Mouse (Mus musculus) midbrain, embryonic 13.5 days (tissue): Measurements from ENCODE around the gene Shisa4. TPM values are rescaled to one million over a fixed set of nuclear protein-coding genes. Genes with fewer than 3 reads are reported as not detected.
A peak's percentile ranks its signal among the peaks of the same experiment; 100 is the strongest.

ENCODE experiments used
- ATAC-seq: fragments of 200-750 bp; cut with Nextera tagmentation; 2 replicates; pipeline ENCODE4 v1.8.0; 2017; ENCODE audit warnings: mild to moderate bottlenecking, moderate TSS enrichment, moderate library complexity
- H3K27ac ChIP-seq: fragments of 300-500 bp; sonication (generic); 2 replicates; pipeline ENCODE4 v1.5.1; 2015; ENCODE audit warnings: inconsistent platforms, mild to moderate bottlenecking, moderate library complexity
- H3K27me3 ChIP-seq: fragments of 300-500 bp; sonication (generic); 2 replicates; pipeline ENCODE4 v1.6.1; 2015; ENCODE audit warnings: mild to moderate bottlenecking, inconsistent platforms
- H3K36me3 ChIP-seq: fragments of 300-500 bp; sonication (generic); 2 replicates; pipeline ENCODE4 v1.6.1; 2015; ENCODE audit warnings: mild to moderate bottlenecking, inconsistent platforms
- H3K4me1 ChIP-seq: fragments of 300-500 bp; sonication (generic); replicated peaks from 2 replicates; pipeline ENCODE4 v1.6.1; 2015; ENCODE audit warnings: inconsistent platforms
- H3K4me2 ChIP-seq: fragments of 300-500 bp; sonication (generic); replicated peaks from 2 replicates; pipeline ENCODE4 v1.6.1; 2015; ENCODE audit warnings: moderate library complexity, mild to moderate bottlenecking, inconsistent platforms
- H3K4me3 ChIP-seq: fragments of 300-500 bp; sonication (generic); replicated peaks from 2 replicates; pipeline ENCODE4 v1.5.1; 2015; ENCODE audit warnings: mild to moderate bottlenecking, inconsistent platforms
- H3K9ac ChIP-seq: fragments of 300-500 bp; sonication (generic); replicated peaks from 2 replicates; pipeline ENCODE4 v1.6.1; 2015; ENCODE audit warnings: mild to moderate bottlenecking, inconsistent platforms
- H3K9me3 ChIP-seq: fragments of 300-500 bp; sonication (generic); 2 replicates; pipeline ENCODE4 v1.6.1; 2016; ENCODE audit warnings: mild to moderate bottlenecking, inconsistent platforms
- WGBS: fragments of 180-500 bp; shearing (Covaris S2); methylation state at CpG from one replicate; pipeline ENCODE4 v1.1.7; 2015; 5-methylcytosine and 5-hydroxymethylcytosine counted together
- polyA plus RNA-seq: library from polyadenylated mRNA; unstranded; fragments of >200 nt; fragmentation: Nextera tagmentation; extraction: Ambion mirVana; gene quantifications from 2 replicates; pipeline ENCODE4 v1.2.1, GENCODE M21; 2015

The Shisa4 gene
- polyA plus RNA-seq, 1 experiment from 2014 or later: 83.7 TPM

DNA sequence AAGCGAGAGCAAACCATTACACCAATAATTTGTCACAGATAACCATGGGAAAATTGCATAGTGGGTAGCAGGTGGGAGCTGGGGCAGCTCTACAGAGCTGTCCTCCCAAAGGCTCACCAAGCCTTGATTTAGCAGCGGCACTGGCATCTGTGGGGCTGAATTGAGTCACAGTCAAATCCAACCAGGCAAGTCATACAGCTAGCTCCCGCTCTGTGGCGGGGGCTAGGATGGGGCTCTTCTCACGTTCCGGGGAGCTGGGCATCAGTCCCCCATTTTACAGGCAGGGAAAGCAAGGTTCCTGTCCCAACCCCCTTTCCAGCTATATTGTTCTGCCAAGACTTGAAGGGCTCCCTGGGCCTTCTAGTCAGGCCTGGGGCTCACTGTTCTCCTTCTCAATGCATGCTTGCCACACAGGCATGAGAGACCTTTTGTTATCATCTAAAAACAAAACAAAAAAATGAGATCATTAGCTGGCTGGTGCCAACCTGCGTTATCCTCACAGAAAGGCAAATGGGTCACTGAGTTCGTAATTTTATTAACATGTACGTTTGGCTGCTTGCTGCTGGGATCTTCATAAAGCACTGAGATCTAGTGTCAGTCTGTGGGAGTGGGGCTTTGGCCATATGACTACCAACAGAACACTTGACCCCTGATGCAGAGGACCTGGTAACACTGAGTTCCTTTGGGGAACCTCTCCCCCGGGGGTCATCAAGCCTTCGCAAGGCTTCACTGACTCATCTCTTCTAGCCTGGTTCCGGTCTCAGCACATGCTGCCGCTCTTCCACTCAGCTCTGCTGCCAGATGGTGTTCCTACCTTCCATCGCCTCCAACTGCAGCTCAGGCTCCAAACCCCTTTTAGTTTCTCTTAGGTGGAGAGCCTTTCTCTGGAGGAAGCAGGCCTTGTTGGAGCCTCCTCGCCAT, 5.3 kb upstream of the Shisa4 start:
- no peaks in the 10 kb centered on the region for H3K27me3 ChIP-seq
- no peak overlapping the region for H3K9ac ChIP-seq
- peaks cover 1% of the 10 kb centered on the region for H3K4me1 ChIP-seq
- ATAC-seq: no peak
- no peak overlapping the region for H3K4me3 ChIP-seq
- H3K36me3 ChIP-seq: peaks cover 37% of the 10 kb centered on the region
- no peak overlapping the region for H3K4me2 ChIP-seq
- WGBS: 82% methylated on average over 15 of the region's 15 CpGs
- H3K9me3 ChIP-seq: no peaks in the 10 kb centered on the region
- H3K27ac ChIP-seq: no peak overlapping the region

DNA sequence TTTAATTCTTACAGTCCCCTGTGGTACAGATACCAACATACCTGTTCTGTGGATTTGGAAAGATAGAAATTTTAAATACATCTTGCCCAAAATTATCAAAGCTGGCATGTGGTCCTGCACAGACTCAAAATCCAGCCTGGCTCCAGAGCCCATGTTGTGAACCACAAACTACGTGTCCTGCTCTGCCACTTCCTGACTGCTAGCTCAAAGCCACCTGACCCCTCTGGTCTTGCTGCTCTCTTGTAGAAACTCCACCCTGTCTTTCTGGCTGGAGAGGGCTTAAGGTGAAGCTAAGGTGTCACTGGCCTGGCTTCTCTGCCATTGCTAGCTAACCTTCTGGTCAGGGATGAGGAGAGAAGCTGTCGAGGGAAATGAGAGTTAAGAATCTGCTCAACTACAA, 4.0 kb upstream of the Shisa4 start:
- H3K9ac ChIP-seq: no peak overlapping the region
- H3K4me2 ChIP-seq: no peak overlapping the region
- no peak overlapping the region for H3K4me3 ChIP-seq
- no peaks in the 10 kb centered on the region for H3K27me3 ChIP-seq
- no peak for ATAC-seq
- peaks cover 10% of the 10 kb centered on the region for H3K4me1 ChIP-seq
- H3K36me3 ChIP-seq: peaks cover 24% of the 10 kb centered on the region
- WGBS: 61% methylated on average over 2 of the region's 2 CpGs
- no peaks in the 10 kb centered on the region for H3K9me3 ChIP-seq
- no peak overlapping the region for H3K27ac ChIP-seq

DNA sequence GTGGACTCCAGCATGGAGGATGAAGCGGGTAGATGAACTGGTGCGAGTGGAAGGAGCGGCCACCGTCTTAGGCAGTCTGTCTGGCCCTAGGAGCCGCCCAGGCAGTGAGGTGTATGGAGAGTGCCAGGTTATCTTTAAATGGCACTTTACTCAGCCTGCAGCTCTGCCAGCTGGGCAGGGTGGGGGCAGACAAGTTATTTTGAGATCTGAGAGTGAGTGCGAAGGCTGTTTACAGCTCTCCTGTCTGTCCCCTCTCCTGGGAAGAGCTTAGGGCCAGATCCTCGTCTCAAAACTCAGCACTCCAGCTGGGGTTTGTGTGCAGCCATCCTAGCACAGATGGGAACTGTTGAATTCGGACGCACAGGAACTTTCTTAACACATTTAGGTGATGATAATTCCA, 3.5 kb upstream of the Shisa4 start:
- no peaks in the 10 kb centered on the region for H3K9me3 ChIP-seq
- H3K4me2 ChIP-seq: no peak overlapping the region
- H3K36me3 ChIP-seq: peaks cover 20% of the 10 kb centered on the region
- no peak overlapping the region for H3K27ac ChIP-seq
- H3K4me1 ChIP-seq: peaks cover 13% of the 10 kb centered on the region
- H3K27me3 ChIP-seq: no peaks in the 10 kb centered on the region
- ATAC-seq: no peak
- H3K9ac ChIP-seq: no peak overlapping the region
- 60% methylated on average over 9 of the region's 9 CpGs for WGBS
- H3K4me3 ChIP-seq: no peak overlapping the region

DNA sequence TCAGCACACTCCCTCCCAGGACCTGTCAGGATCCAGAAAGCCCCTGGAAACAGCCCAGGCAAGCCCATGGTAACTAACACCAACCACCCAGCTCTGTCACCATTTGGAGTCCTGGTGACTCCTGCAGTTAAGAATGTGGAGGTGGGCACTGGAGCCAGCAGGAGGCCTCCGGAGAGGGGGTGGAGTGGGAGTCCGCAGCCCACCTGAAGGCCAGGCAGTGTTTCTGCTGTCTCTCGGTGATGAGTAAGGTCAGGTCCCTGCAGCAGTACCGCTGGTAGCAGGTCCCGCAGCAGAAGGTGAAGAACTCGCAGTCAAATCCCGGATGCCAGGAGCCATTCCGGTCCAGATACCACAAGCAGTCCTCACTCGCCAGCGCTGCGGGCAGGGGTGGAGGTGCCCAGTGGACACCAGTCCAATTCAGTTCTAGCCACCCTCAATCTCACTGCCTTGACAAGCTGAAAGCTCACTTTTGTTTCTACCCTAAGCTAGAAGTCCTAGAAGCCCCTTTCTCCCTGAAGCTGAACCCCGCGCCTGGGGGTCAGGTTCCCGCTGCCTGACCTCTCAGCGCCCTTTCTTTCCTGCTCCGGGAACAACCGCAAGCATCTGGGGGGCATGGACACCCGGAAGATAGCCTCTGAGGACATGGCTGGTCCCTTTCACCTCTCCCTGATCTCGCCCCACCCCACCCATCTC, 716 bp downstream of the Shisa4 start:
- peaks cover 47% of the 10 kb centered on the region for H3K4me1 ChIP-seq
- H3K27ac ChIP-seq: peak overlapping the region; percentile 77
- peak overlapping the region; percentile 86 for H3K4me2 ChIP-seq
- 2% methylated on average over 19 of the region's 19 CpGs for WGBS
- ATAC-seq: peak; percentile 26; the same call in 1 of the 2 replicates
- H3K4me3 ChIP-seq: peak overlapping the region; percentile 76
- peak overlapping the region; percentile 92 for H3K9ac ChIP-seq
- no peaks in the 10 kb centered on the region for H3K27me3 ChIP-seq
- H3K36me3 ChIP-seq: no peaks in the 10 kb centered on the region
- H3K9me3 ChIP-seq: no peaks in the 10 kb centered on the region

DNA sequence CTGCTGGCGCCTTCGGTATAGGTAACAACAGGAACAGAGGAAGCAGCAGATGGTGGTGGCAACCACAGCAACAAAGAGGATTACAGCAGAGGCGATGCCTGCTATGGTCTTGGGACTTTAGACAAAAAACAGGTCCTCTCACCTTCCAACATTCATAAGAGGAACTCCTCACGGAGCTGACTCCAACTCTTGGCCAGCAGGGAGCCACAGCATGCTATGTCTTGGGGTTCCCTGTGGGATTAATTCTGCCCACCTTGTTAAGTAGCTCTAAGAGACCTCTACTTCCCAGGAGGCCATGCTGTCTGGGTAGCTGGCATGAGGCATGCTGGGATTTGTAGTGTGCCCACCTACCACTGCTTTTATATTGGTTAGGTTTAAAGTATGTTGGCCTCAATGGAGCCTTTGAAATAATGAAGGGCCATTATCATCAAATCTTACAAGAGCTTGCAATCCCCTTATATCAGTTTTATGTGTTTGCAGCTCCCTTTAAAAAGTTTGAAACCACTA, 1.8 kb downstream of the Shisa4 start:
- peaks cover 55% of the 10 kb centered on the region for H3K4me1 ChIP-seq
- H3K4me3 ChIP-seq: peak overlapping the region; percentile 26
- no peaks in the 10 kb centered on the region for H3K36me3 ChIP-seq
- H3K4me2 ChIP-seq: peak overlapping the region; percentile 86
- no peaks in the 10 kb centered on the region for H3K27me3 ChIP-seq
- ATAC-seq: no peak
- H3K27ac ChIP-seq: no peak overlapping the region; the same call in 1 of the 2 replicates
- 56% methylated on average over 4 of the region's 4 CpGs for WGBS
- peak overlapping the region; percentile 61 for H3K9ac ChIP-seq
- H3K9me3 ChIP-seq: no peaks in the 10 kb centered on the region

DNA sequence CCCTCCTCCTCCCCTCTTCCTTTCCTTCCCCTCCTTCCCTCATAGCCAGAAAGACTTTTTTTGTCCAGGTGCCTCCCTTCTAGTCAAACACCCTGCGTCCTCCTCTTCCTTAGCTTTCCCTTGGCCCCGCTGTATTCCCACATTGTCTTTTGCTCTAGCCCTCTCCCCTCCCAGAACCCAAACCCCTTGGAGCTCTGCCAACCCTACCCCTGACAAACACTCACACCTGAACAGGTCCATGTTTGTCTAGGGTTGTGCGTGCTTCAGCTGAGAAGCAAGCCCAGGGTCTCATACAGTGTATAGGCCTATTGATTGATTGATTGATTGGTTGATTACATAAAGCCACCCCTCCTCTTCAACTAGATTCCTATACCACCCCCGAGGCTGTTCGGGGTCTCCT, 5.6 kb downstream of the Shisa4 start:
- Histone ChIP-seq H3K27me3 (no peaks in the 10 kb centered on the region), H3K4me1 (peaks cover 55% of the 10 kb centered on the region), H3K36me3 (no peaks in the 10 kb centered on the region), H3K4me3 (no peak overlapping the region), H3K27ac (no peak overlapping the region), H3K4me2 (no peak overlapping the region; the same call in 1 of the 2 replicates), H3K9ac (no peak overlapping the region), H3K9me3 (no peaks in the 10 kb centered on the region)
- no peak for ATAC-seq
- WGBS: 86% methylated on average over 5 of the region's 5 CpGs

DNA sequence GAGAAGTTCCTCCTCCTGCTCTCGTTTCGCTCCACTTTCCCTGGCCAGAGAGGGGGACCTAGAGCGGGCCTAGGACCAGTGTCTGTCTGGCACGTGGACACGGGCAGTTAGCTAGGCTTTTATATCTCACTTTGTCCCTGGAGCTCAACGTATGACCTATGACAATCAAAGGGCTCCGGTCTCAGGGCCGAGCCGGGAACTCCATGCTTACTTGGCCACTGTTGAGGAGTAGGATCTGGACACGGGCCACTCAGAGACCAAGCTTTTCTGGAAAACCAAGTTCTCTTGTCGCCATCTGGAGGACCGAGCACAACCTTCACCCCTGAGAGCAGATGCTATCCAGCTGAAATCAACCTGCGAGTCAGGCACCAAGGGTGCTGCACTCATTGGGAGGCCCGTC, 6.1 kb downstream of the Shisa4 start:
- 0 out of 2 replicates have a peak, but pooled peaks have one; percentile 6 for ATAC-seq
- WGBS: 12% methylated on average over 14 of the region's 14 CpGs

DNA sequence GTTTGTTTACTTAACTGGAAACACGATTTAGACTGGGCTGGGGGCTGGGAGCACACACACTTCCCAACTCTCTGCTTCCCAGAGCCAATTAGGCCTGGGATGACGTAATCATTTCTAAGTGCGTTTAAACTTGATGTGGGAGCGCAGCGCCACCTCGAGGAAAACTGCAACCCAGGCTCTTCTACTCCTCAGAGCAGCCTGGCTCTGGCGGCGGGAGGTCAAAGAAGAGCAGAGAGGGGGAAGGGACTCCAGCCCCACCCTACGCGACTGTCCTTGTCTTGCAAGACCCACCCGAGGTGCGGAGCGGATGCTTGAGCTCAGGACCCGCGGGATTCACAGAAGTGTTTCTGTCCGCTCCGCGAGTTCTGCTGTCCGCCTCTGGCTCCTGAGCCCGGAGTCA, 6.8 kb downstream of the Shisa4 start:
- H3K4me2 ChIP-seq: peak overlapping the region; percentile 67
- H3K9me3 ChIP-seq: no peaks in the 10 kb centered on the region
- peak; percentile 77 for ATAC-seq
- H3K36me3 ChIP-seq: no peaks in the 10 kb centered on the region
- peak overlapping the region; percentile 57 for H3K9ac ChIP-seq
- H3K4me3 ChIP-seq: peak overlapping the region; percentile 37
- H3K27ac ChIP-seq: no peak overlapping the region
- H3K4me1 ChIP-seq: peaks cover 44% of the 10 kb centered on the region
- H3K27me3 ChIP-seq: no peaks in the 10 kb centered on the region
- 0% methylated on average over 20 of the region's 20 CpGs for WGBS

More for the DNA sequence above, 6.1 kb downstream of the Shisa4 start:
- Histone ChIP-seq H3K9ac (peak overlapping the region; percentile 57), H3K27ac (no peak overlapping the region), H3K4me1 (peaks cover 50% of the 10 kb centered on the region), H3K27me3 (no peaks in the 10 kb centered on the region), H3K4me3 (peak overlapping the region; percentile 37), H3K4me2 (peak overlapping the region; percentile 67), H3K36me3 (no peaks in the 10 kb centered on the region), H3K9me3 (no peaks in the 10 kb centered on the region)

DNA sequence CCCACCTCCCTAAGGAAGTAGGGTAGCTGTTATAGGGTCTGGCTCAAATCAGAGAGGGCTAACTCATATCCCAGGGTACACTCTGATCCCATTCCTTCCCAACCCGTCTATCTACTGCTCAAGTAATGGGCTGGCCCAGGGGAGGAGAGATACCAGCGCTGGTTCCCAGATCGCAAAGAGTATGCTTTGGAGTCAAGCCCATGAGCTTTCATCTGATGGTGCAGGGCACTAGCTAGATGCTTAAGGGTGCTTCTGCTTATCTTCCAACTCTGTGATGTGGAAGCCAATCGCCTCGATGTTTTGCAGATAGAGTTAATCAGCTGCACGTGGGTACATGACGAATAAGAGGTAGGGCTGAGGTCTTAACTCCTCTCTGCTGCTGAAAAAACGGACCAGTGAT, 7.4 kb downstream of the Shisa4 start:
- no peak overlapping the region for H3K27ac ChIP-seq

DNA sequence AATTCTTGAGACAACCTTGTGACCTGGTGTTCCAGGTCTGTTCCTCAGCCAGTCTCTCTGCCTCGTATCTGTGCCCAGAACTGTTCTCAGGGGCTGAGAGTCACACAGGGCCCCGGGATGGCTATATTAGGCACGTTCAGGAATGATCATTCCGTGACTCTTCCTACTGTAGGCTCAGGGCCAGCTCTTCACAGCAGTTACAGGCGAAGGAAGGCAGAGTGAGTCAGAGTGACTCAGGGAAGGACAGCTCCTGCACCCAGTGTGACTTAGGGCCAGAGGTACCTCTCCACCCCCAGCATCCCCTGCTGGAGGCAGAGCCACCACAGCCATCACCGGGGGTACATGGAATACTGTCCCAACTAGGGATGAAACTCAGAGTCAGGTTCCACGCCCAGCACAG, 8.0 kb downstream of the Shisa4 start:
- 83% methylated on average over 7 of the region's 7 CpGs for WGBS
- Histone ChIP-seq H3K27ac (no peak overlapping the region), H3K9ac (no peak overlapping the region), H3K4me3 (no peak overlapping the region), H3K4me1 (peaks cover 32% of the 10 kb centered on the region), H3K4me2 (no peak overlapping the region), H3K36me3 (no peaks in the 10 kb centered on the region), H3K27me3 (no peaks in the 10 kb centered on the region), H3K9me3 (no peaks in the 10 kb centered on the region)
- ATAC-seq: no peak

More for the DNA sequence above, 7.4 kb downstream of the Shisa4 start:
- Histone ChIP-seq H3K9ac (0 out of 2 replicates have a peak overlapping the region, but pooled peaks have one; percentile 14), H3K27me3 (no peaks in the 10 kb centered on the region), H3K4me1 (peaks cover 38% of the 10 kb centered on the region), H3K4me2 (no peak overlapping the region), H3K9me3 (no peaks in the 10 kb centered on the region), H3K36me3 (no peaks in the 10 kb centered on the region), H3K4me3 (no peak overlapping the region)
- 72% methylated on average over 8 of the region's 8 CpGs for WGBS
- peak; percentile 20; the same call in 1 of the 2 replicates for ATAC-seq

DNA sequence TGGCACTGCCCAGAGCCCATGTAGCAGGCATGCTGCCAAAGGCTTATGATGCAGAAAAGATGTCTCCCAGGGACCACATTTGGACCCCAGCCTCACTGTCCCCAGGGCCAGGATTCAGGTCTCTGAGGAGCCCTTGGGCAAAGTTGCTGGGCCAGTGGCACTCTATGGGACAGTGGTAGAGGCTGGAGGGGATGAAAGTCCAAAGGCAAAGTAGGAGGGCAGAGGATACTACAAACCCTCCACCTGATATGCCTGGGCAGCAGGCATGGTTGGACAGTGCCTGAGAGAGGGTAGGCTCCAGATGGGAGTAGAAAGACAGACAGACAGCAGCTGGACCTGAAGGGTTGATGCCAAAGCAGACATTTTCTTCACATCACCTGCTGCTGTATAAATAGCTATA, 8.7 kb downstream of the Shisa4 start:
- H3K27ac ChIP-seq: no peak overlapping the region
- peaks cover 26% of the 10 kb centered on the region for H3K4me1 ChIP-seq
- no peak overlapping the region for H3K9ac ChIP-seq
- no peak for ATAC-seq
- H3K9me3 ChIP-seq: no peaks in the 10 kb centered on the region
- H3K36me3 ChIP-seq: no peaks in the 10 kb centered on the region
- H3K4me3 ChIP-seq: no peak overlapping the region
- no peak overlapping the region for H3K4me2 ChIP-seq
- H3K27me3 ChIP-seq: no peaks in the 10 kb centered on the region

DNA sequence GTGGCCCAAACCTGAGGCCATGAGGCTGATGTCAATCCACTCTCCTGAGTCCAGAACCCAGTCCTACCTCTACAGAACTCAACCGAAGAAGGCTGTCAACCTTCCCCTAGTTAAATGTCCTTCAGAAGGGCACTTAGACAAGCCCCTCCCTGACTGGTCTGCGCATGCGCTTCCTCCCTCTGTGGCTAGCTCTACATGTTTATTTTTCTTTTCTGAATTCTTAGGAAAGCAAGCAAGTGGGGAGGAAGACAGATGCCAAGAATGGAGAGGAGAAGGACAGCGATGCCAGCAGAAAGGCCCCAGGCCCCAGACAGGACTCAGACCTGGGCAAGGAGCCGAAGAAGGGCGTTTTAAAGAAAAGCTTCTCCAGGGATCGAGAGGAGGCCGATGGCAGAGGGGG, 11.6 kb downstream of the Shisa4 start:
- no peak overlapping the region for H3K9ac ChIP-seq
- 92% methylated on average over 8 of the region's 8 CpGs for WGBS
- H3K36me3 ChIP-seq: no peaks in the 10 kb centered on the region
- no peaks in the 10 kb centered on the region for H3K27me3 ChIP-seq
- no peak for ATAC-seq
- peaks cover 9% of the 10 kb centered on the region; the same call in 1 of the 2 replicates for H3K4me1 ChIP-seq
- no peak overlapping the region for H3K4me3 ChIP-seq
- H3K27ac ChIP-seq: no peak overlapping the region
- no peaks in the 10 kb centered on the region for H3K9me3 ChIP-seq
- no peak overlapping the region for H3K4me2 ChIP-seq
